In the genomic region with DNA sequence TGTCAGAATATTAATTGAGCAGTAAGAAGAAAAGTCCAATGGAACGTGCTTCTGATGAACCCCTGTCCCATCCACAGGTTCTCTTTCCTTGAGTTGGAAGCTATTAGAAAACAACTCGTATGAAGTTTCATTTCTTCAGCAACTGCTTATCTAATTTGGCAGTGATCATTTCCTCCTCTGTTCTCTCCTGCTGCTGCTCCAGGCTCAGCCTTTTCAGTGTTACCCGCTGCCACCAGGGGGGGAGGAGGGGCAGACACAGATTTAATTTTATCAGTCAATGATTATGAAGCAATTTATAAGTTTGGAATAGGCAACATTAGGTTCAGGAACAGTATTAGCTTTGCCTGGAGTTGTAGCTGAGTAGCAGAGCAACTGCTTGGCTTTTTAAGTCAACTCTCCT, we compare ENCODE assay signal across 11 mouse cellular contexts.
"Had no signal": no experiment of that assay in that cellular context is flagged by ENCODE, and none has a peak within 500 bp of the region (broad histone marks: within the 10 kb centered on the region; RNA-seq: fewer than 3 reads in every experiment).

No protein-coding gene starts in this region.

- ATAC-seq: midbrain, embryonic 13.5 days had no signal

- H3K4me3 ChIP-seq: kidney, embryonic 15.5 days; limb, embryonic 12.5 days; midbrain, embryonic 13.5 days had no signal

- H3K36me3 ChIP-seq: midbrain, embryonic 13.5 days had no signal

- H3K9ac ChIP-seq: kidney, embryonic 15.5 days; limb, embryonic 12.5 days; midbrain, embryonic 13.5 days had no signal

- DNase-seq: kidney, adult 18-20 months; kidney, postnatal 25 days; liver; lung, postnatal 10 days; right cerebral cortex, adult 18-20 months; right cerebral cortex, postnatal 25 days; thymus, postnatal 4 days had no signal

- H3K9me3 ChIP-seq: kidney, embryonic 15.5 days; midbrain, embryonic 13.5 days had no signal

- H3K27me3 ChIP-seq: kidney, embryonic 15.5 days; limb, embryonic 12.5 days; midbrain, embryonic 13.5 days had no signal

- H3K27ac ChIP-seq: kidney, embryonic 15.5 days; limb, embryonic 12.5 days; macrophage; midbrain, embryonic 13.5 days had no signal

- H3K4me2 ChIP-seq: kidney, embryonic 15.5 days; limb, embryonic 12.5 days; midbrain, embryonic 13.5 days had no signal
